8 mouse cellular contexts compared by ENCODE assay signal in the genomic region with DNA sequence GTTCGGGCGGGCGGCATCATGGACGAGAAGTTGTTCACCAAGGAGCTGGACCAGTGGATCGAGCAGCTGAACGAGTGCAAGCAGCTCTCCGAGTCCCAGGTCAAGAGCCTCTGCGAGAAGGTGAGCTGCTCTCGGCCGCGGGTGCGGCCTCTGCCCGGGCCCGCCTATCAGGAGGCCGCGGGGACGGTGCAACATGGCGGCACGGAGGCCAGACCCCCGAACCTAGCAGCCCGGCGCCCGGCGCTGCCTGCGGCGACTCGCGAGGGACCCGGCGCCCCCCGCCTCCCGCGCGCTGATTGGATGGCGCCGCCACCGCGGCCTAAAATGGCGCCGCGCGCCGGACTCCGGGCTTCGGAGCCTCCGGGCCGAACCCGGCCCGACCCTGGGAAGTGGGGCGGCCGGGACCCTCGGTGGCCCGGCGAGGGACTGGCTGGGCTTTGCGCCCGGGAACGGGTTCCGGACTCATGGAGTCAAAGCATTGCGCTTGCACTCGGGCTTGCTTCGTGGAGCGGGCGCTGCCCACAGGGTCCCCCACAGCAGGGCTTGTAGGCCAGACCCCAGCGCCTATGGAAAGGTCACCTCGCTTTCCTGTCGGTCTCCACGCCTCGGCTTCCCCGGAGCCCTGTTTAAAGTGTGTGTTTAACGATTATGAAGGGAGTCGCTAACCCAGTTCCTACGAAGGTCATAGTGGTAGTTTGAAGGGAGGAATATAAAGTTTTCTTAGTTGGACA. TPM values are rescaled to one million over a fixed set of nuclear protein-coding genes. Genes with fewer than 3 reads are reported as not detected.
A peak's percentile ranks its signal among the peaks of the same experiment; 100 is the strongest.
DNase-seq lines count a peak whose midpoint lies in the region; ATAC-seq and TF ChIP-seq lines count a peak whose summit lies in the region.

No protein-coding gene starts in this region.

- H3K4me3 ChIP-seq in embryonic facial prominence, embryonic 11.5 days (ENCODE audit: low read depth, low read length), result peak overlapping the region; percentile 97
- peak overlapping the region; percentile 97 for H3K4me3 ChIP-seq in midbrain, postnatal 0 days (ENCODE audit: low read depth, low read length)

- peak overlapping the region; percentile 96 for H3K27ac ChIP-seq in embryonic facial prominence, embryonic 11.5 days (replicated peaks; ENCODE audit: low read depth, low read length)
- H3K27ac ChIP-seq in midbrain, postnatal 0 days (ENCODE audit: low read depth, low read length), result peak overlapping the region; percentile 100

- H3K36me3 ChIP-seq in embryonic facial prominence, embryonic 11.5 days (replicated peaks; ENCODE audit: control insufficient read depth, insufficient read depth, low read depth, low read length), result no peaks in the 10 kb centered on the region
- no peaks in the 10 kb centered on the region for H3K36me3 ChIP-seq in midbrain, postnatal 0 days (ENCODE audit: insufficient read depth, low read length)

- peak overlapping the region; percentile 70 for H3K4me2 ChIP-seq in embryonic facial prominence, embryonic 11.5 days (ENCODE audit: low read depth, low read length)
- peak overlapping the region; percentile 59 for H3K4me2 ChIP-seq in midbrain, postnatal 0 days (ENCODE audit: low read depth, low read length, poor library complexity, severe bottlenecking)

- TF ChIP-seq CTCF in midbrain, postnatal 0 days (IDR thresholded peaks at IDR 0.05), result no peak

- H3K9ac ChIP-seq in embryonic facial prominence, embryonic 11.5 days (replicated peaks; ENCODE audit: low read length), result peak overlapping the region; percentile 99
- H3K9ac ChIP-seq in midbrain, postnatal 0 days (replicated peaks; ENCODE audit: low read length, poor library complexity, severe bottlenecking), result peak overlapping the region; percentile 99

- peak; percentile 83 for ATAC-seq in embryonic facial prominence, embryonic 11.5 days (replicated peaks; ENCODE audit: insufficient number of reproducible peaks, low FRiP score, low TSS enrichment, low read depth)
- ATAC-seq in midbrain, postnatal 0 days (ENCODE audit: low FRiP score), result peak; percentile 84

- no peaks in the 10 kb centered on the region for H3K4me1 ChIP-seq in embryonic facial prominence, embryonic 11.5 days (ENCODE audit: control insufficient read depth, insufficient read depth, low read length)
- peaks cover 16% of the 10 kb centered on the region; the same call in 1 of the 2 replicates for H3K4me1 ChIP-seq in midbrain, postnatal 0 days (ENCODE audit: insufficient read depth, low read length)

- peak; percentile 53 for DNase-seq in cerebellum, adult 11-12 months
- DNase-seq in cerebellum, adult 8-10 months, result no peak
- DNase-seq in embryonic facial prominence, embryonic 11.5 days (ENCODE audit: low spot score), result peak; percentile 89
- peak; percentile 65 to 75 for DNase-seq in heart, adult 18-20 months
- DNase-seq in kidney, adult 18-20 months, result peak; percentile 70
- DNase-seq in liver, result peak; percentile 81
- DNase-seq in midbrain, postnatal 0 days (ENCODE audit: low spot score), result peak; percentile 79
- DNase-seq in spleen, postnatal 14 days (ENCODE audit: low spot score in 2 of 2), result peak; percentile 47 to 58

- no peaks in the 10 kb centered on the region for H3K9me3 ChIP-seq in embryonic facial prominence, embryonic 11.5 days (replicated peaks; ENCODE audit: control insufficient read depth, low read length)
- no peaks in the 10 kb centered on the region for H3K9me3 ChIP-seq in midbrain, postnatal 0 days (ENCODE audit: low read length)

- no peaks in the 10 kb centered on the region for H3K27me3 ChIP-seq in embryonic facial prominence, embryonic 11.5 days (ENCODE audit: control insufficient read depth, insufficient read depth, low read length)
- H3K27me3 ChIP-seq in midbrain, postnatal 0 days (ENCODE audit: insufficient read depth, low read length), result no peaks in the 10 kb centered on the region

- under 1% methylated on average over 62 of the region's 72 CpGs for WGBS in embryonic facial prominence, embryonic 11.5 days
- 0% methylated on average over 54 of the region's 72 CpGs for WGBS in midbrain, postnatal 0 days

RNA-seq across cellular contexts. Expression of a gene that starts 0.7 kb away (rescaled TPM):
- 129 and 130 TPM in 2 replicates for polyA plus RNA-seq in embryonic facial prominence, embryonic 11.5 days (2014; fragmentation: Nextera tagmentation; extraction: Ambion mirVana)
- total RNA-seq in heart, adult 18-20 months (2021), result 10 to 100 TPM; 54.2 to 54.3 TPM
- total RNA-seq in midbrain, postnatal 0 days (2014; rRNA removed), result 141 and 143 TPM in 2 replicates
- 107 and 114 TPM in 2 replicates for polyA plus RNA-seq in midbrain, postnatal 0 days (2015; fragmentation: Nextera tagmentation; extraction: Ambion mirVana)

RNA-seq across cellular contexts. Expression of a gene that starts 46.1 kb away (rescaled TPM):
- not detected in 2 replicates for polyA plus RNA-seq in embryonic facial prominence, embryonic 11.5 days (2014; fragmentation: Nextera tagmentation; extraction: Ambion mirVana)
- total RNA-seq in heart, adult 18-20 months (2021), result not detected
- total RNA-seq in midbrain, postnatal 0 days (2014; rRNA removed), result not detected in 2 replicates
- not detected in 2 replicates for polyA plus RNA-seq in midbrain, postnatal 0 days (2015; fragmentation: Nextera tagmentation; extraction: Ambion mirVana)
